Mouse (Mus musculus): ENCODE measurements around the gene Gm20388. TPM values are rescaled to one million over a fixed set of nuclear protein-coding genes. Genes with fewer than 3 reads are reported as not detected.
A peak's percentile ranks its signal among the peaks of the same experiment; 100 is the strongest.

The Gm20388 gene
- polyA plus RNA-seq, 1 experiment: not detected

- peaks cover 22% of the 10 kb centered on the region for H3K4me1 ChIP-seq (ENCODE audit: control insufficient read depth, insufficient read depth, low read length)
- TF ChIP-seq POLR2A (IDR thresholded peaks at IDR 0.05; ENCODE audit: insufficient read depth, low read depth, low read length) (no peak; the same call in 1 of the 2 replicates), CTCF (IDR thresholded peaks at IDR 0.05; ENCODE audit: insufficient read depth, low read depth, low read length) (no peak)
- peak overlapping the region; percentile 75 for H3K4me3 ChIP-seq (ENCODE audit: insufficient read depth, low read depth, low read length)
- 0 out of 2 replicates have a peak overlapping the region, but pooled peaks have one; percentile 5 for H3K27ac ChIP-seq (ENCODE audit: insufficient read depth, low read depth, low read length)
- 19% methylated on average over 21 of the region's 21 CpGs for WGBS
These were observed 2665.3 kb downstream of the Gm20388 start for GRCm38 (mm10) chr8:122575735-122576647.

- whole genome bisulfite sequencing: under 1% methylated on average over 39 of the region's 39 CpGs
- Histone ChIP-seq H3K4me3 (ENCODE audit: insufficient read depth, low read depth, low read length) (peak within 1 kb of the TSS; percentile 75), H3K4me1 (ENCODE audit: control insufficient read depth, insufficient read depth, low read length) (peaks cover 22% of the 10 kb centered on the region), H3K27ac (ENCODE audit: insufficient read depth, low read depth, low read length) (0 out of 2 replicates have a peak within 1 kb of the TSS, but pooled peaks have one; percentile 5)
- TF ChIP-seq CTCF (IDR thresholded peaks at IDR 0.05; ENCODE audit: insufficient read depth, low read depth, low read length) (no peak), POLR2A (IDR thresholded peaks at IDR 0.05; ENCODE audit: insufficient read depth, low read depth, low read length) (no peak; the same call in none of the 2 replicates)
These were observed 2666.0 kb downstream of the Gm20388 start, which contains the start of gene Aprt for GRCm38 (mm10) chr8:122576648-122577022. Gene Aprt (minus strand): TSS chr8:122576909.

- Histone ChIP-seq H3K4me1 (ENCODE audit: control insufficient read depth, insufficient read depth, low read length) (peaks cover 22% of the 10 kb centered on the region), H3K27ac (ENCODE audit: insufficient read depth, low read depth, low read length) (no peak overlapping the region), H3K4me3 (ENCODE audit: insufficient read depth, low read depth, low read length) (peak overlapping the region; percentile 75)
- WGBS: 37% methylated on average over 10 of the region's 10 CpGs
- no peak for TF ChIP-seq CTCF (IDR thresholded peaks at IDR 0.05; ENCODE audit: insufficient read depth, low read depth, low read length)
- no peak for TF ChIP-seq POLR2A (IDR thresholded peaks at IDR 0.05; ENCODE audit: insufficient read depth, low read depth, low read length)
These were observed 2666.5 kb downstream of the Gm20388 start for GRCm38 (mm10) chr8:122577116-122577515.

- TF ChIP-seq CTCF (IDR thresholded peaks at IDR 0.05; ENCODE audit: insufficient read depth, low read depth, low read length): no peak
- no peak for TF ChIP-seq POLR2A (IDR thresholded peaks at IDR 0.05; ENCODE audit: insufficient read depth, low read depth, low read length)
- Histone ChIP-seq H3K4me1 (ENCODE audit: control insufficient read depth, insufficient read depth, low read length) (peaks cover 22% of the 10 kb centered on the region), H3K4me3 (ENCODE audit: insufficient read depth, low read depth, low read length) (no peak overlapping the region), H3K27ac (ENCODE audit: insufficient read depth, low read depth, low read length) (no peak overlapping the region)
- WGBS: 61% methylated on average over 7 of the region's 7 CpGs
These were observed 2668.6 kb downstream of the Gm20388 start for GRCm38 (mm10) chr8:122579196-122579595.

- TF ChIP-seq POLR2A (IDR thresholded peaks at IDR 0.05; ENCODE audit: insufficient read depth, low read depth, low read length) (no peak), CTCF (IDR thresholded peaks at IDR 0.05; ENCODE audit: insufficient read depth, low read depth, low read length) (no peak)
- Histone ChIP-seq H3K4me3 (ENCODE audit: insufficient read depth, low read depth, low read length) (no peak overlapping the region), H3K27ac (ENCODE audit: insufficient read depth, low read depth, low read length) (no peak overlapping the region), H3K4me1 (ENCODE audit: control insufficient read depth, insufficient read depth, low read length) (peaks cover 8% of the 10 kb centered on the region)
- WGBS: 84% methylated on average over 15 of the region's 15 CpGs
These were observed 2670.3 kb downstream of the Gm20388 start for GRCm38 (mm10) chr8:122580926-122581325.

- WGBS: 87% methylated on average over 9 of the region's 9 CpGs
- TF ChIP-seq POLR2A (IDR thresholded peaks at IDR 0.05; ENCODE audit: insufficient read depth, low read depth, low read length) (no peak), CTCF (IDR thresholded peaks at IDR 0.05; ENCODE audit: insufficient read depth, low read depth, low read length) (no peak)
- H3K4me1 ChIP-seq (ENCODE audit: control insufficient read depth, insufficient read depth, low read length): no peaks in the 10 kb centered on the region
- H3K4me3 ChIP-seq (ENCODE audit: insufficient read depth, low read depth, low read length): no peak overlapping the region
- H3K27ac ChIP-seq (ENCODE audit: insufficient read depth, low read depth, low read length): no peak overlapping the region
These were observed 2674.3 kb downstream of the Gm20388 start for GRCm38 (mm10) chr8:122584981-122585380.

GRCm38 (mm10) chr8:122585411-122585891 is 2674.8 kb downstream of the Gm20388 start:
- Histone ChIP-seq H3K27ac (ENCODE audit: insufficient read depth, low read depth, low read length) (no peak overlapping the region), H3K4me1 (ENCODE audit: control insufficient read depth, insufficient read depth, low read length) (no peaks in the 10 kb centered on the region), H3K4me3 (ENCODE audit: insufficient read depth, low read depth, low read length) (no peak overlapping the region)
- WGBS: 79% methylated on average over 14 of the region's 14 CpGs
- TF ChIP-seq POLR2A (IDR thresholded peaks at IDR 0.05; ENCODE audit: insufficient read depth, low read depth, low read length) (no peak), CTCF (IDR thresholded peaks at IDR 0.05; ENCODE audit: insufficient read depth, low read depth, low read length) (no peak)

- no peak overlapping the region for H3K27ac ChIP-seq (ENCODE audit: insufficient read depth, low read depth, low read length)
- TF ChIP-seq POLR2A (IDR thresholded peaks at IDR 0.05; ENCODE audit: insufficient read depth, low read depth, low read length) (no peak), CTCF (IDR thresholded peaks at IDR 0.05; ENCODE audit: insufficient read depth, low read depth, low read length) (no peak)
- no peaks in the 10 kb centered on the region for H3K4me1 ChIP-seq (ENCODE audit: control insufficient read depth, insufficient read depth, low read length)
- H3K4me3 ChIP-seq (ENCODE audit: insufficient read depth, low read depth, low read length): no peak overlapping the region
- 56% methylated on average over 7 of the region's 7 CpGs for WGBS
These were observed 2675.5 kb downstream of the Gm20388 start for GRCm38 (mm10) chr8:122586171-122586570.

GRCm38 (mm10) chr8:122586749-122587148 is 2676.1 kb downstream of the Gm20388 start:
- WGBS: 88% methylated on average over 10 of the region's 10 CpGs
- H3K27ac ChIP-seq (ENCODE audit: insufficient read depth, low read depth, low read length): no peak overlapping the region
- TF ChIP-seq POLR2A (IDR thresholded peaks at IDR 0.05; ENCODE audit: insufficient read depth, low read depth, low read length) (no peak), CTCF (IDR thresholded peaks at IDR 0.05; ENCODE audit: insufficient read depth, low read depth, low read length) (no peak)

More at GRCm38 (mm10) chr8:122586749-122587148, 2676.1 kb downstream of the Gm20388 start:
- Histone ChIP-seq H3K4me3 (ENCODE audit: insufficient read depth, low read depth, low read length) (no peak overlapping the region), H3K4me1 (ENCODE audit: control insufficient read depth, insufficient read depth, low read length) (no peaks in the 10 kb centered on the region)

Data from olfactory bulb, adult 2 months (tissue).